Mouse (Mus musculus) 416B (cell line): ENCODE results near the gene Olfr46.
"Not testable (repeated sequence)": the region's sequence is repeated elsewhere in the genome, so short reads cannot be mapped to it uniquely, and the experiment has no call there.

Source experiments
- DNase-seq: peaks from one replicate; pipeline ENCODE4 v3.0.0; 2011; ENCODE audit warnings: low read depth

Olfr46 gene

DNA sequence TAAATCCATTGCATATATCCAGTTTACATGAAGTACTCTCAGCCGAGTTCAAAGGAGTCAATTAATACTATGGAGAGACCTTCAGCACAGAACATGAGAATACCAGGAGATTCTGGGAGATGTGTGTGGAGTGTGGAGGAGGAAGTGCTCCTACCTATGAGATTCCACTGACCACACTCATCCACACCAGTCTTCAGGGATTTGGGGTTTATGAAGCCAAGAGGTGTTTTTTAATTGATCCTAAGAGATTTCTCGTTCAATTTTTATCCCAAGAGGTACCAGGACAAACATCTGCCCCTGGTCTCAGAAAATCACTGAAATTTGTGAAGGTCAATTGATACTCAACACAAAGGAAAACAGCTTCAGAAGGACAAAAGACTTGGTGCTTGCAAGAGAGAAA lies at the start of gene Olfr46:
TSS of gene Olfr46 (plus strand) at position 301 of the 400 bp plus-strand sequence.
- not testable (repeated sequence) for DNase-seq

DNA sequence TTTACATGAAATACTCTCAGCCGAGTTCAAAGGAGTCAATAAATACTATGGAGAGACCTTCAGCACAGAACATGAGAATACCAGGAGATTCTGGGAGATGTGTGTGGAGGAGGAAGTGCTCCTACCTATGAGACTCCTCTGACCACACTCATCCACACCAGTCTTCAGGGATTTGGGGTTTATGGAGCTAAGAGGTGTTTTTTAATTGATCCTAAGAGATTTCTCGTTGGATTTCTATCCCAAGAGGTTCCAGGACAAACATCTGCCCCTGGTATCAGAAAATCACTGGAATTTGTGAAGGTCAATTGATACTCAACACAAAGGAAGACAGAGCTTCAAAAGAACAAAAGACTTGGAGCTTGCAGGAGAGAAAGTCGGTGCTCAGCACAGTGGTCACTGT lies 33.5 kb upstream of the Olfr46 start, which contains the start of gene Olfr538:
TSS of gene Olfr538 (plus strand) at position 301 of the 400 bp plus-strand sequence.
- DNase-seq, result no peak

DNA sequence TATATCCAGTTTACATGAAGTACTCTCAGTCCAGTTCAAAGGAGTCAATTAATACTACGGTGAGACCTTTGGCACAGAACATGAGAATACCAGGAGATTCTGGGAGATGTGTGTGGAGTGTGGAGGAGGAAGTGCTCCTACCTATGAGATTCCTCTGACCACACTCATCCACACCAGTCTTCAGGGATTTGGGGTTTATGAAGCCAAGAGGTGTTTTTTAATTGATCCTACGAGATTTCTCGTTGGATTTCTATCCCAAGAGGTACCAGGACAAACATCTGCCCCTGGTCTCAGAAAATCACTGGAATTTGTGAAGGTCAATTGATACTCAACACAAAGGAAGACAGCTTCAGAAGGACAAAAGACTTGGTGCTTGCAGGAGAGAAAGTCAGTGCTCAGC lies 27.6 kb downstream of the Olfr46 start, which contains the start of gene Olfr61:
TSS of gene Olfr61 (plus strand) at position 301 of the 400 bp plus-strand sequence.
- not testable (repeated sequence) for DNase-seq

DNA sequence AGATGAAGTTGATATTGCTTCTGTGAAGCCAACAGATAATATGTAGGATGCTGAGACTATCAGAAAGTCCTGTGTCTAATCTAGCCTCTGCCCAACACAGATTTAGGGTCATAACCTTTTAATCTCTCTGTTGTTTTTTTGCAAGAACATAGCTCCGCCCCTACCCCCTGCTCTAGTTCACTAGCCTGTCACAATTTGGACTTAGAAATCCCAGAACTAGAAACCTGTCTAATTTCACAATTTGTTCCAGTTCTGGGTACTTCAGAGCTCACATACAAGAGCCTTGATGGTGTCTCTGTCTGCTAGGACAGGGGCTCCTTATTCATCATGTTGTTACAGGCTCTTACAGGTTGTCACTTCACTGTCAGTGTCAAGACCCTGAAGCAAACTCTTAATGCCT lies 29.5 kb downstream of the Olfr46 start:
- DNase-seq, result no peak

DNA sequence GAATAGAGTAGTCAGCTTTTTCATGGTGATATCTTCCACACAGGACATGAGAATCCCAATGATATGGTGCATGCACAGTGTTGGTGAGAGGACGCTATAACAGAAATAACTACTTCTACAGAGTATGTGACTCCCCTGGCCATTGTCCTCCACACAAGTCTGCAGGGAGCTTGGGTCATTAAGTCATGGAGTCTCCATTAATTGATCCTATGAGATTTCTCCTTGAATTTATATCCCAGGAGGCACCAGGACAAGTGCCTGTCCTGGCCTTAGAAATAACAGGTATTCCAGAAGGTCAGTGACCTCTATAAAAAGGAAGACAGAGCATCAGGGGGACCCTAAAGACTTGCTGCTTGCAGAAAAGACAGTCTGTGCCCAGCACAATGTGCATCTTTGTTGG lies 45.1 kb downstream of the Olfr46 start, which contains the start of gene Olfr53:
TSS of gene Olfr53 (plus strand) at position 301 of the 400 bp plus-strand sequence.
- no peak for DNase-seq

DNA sequence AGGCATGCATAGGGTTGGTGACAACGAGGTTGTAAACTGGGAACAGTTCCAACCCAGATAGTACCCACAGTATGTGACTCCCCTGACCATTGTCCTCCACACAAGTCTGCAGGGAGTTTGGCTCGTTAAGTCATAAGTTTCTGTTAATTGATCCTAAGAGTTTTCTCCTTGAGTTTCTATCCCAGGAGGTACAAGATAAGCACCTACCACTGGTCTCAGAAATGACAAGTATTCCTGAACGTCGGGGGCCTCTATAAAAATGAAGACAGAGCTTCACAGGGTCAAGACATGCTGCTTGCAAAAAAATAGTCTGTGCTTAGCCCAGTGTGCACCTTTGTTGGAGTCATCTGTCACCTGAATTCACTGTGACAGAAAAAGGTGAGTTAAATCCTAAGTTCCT lies 58.6 kb downstream of the Olfr46 start, which contains the start of gene Olfr539:
TSS of gene Olfr539 (plus strand) at position 301 of the 400 bp plus-strand sequence.
- DNase-seq, result no peak
